Mouse (Mus musculus): Measurements from ENCODE around the gene Lipc. TPM values are rescaled to one million over a fixed set of nuclear protein-coding genes. Genes with fewer than 3 reads are reported as not detected.

Gene Lipc
- polyA plus RNA-seq, 2 experiments: 0.38 TPM; not detected in 1

DNA sequence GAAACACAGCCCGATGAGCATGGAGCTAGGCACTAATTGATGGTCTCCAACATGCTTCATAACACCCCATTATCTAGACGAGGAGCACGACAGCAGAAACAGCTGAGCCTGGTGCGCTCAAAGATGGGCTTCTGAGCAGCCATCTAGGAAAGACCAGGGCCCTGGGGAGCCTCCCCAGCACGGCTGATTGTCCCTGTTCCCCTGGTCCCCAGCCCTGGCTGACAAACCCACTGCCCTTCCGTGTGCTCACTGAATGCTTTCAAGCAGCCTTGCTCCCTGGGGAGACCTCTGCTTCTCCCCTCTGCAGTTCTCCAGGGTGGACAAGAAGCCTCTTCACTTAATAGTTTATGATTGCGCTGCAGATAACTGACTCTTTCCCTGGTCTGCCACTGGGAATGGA, 35.5 kb downstream of the Lipc start:
- Histone ChIP-seq H3K27me3 (ENCODE audit: control insufficient read depth, insufficient read depth, low read length) (no peaks in the 10 kb centered on the region), H3K36me3 (ENCODE audit: control insufficient read depth, insufficient read depth, low read length) (no peaks in the 10 kb centered on the region), H3K4me1 (ENCODE audit: control insufficient read depth, insufficient read depth, low read length) (no peaks in the 10 kb centered on the region), H3K9me3 (ENCODE audit: control insufficient read depth, low read length) (no peaks in the 10 kb centered on the region), H3K4me3 (replicated peaks; ENCODE audit: low read length) (no peak overlapping the region), H3K27ac (replicated peaks; ENCODE audit: low read depth, low read length) (no peak overlapping the region), H3K9ac (ENCODE audit: low read depth, low read length, severe bottlenecking) (no peak overlapping the region), H3K4me2 (replicated peaks; ENCODE audit: low read depth, low read length, severe bottlenecking) (no peak overlapping the region)
- ATAC-seq (ENCODE audit: low FRiP score, low read depth) (no peak), DNase-seq (ENCODE audit: low spot score) (no peak)
- TF ChIP-seq POLR2A (IDR thresholded peaks at IDR 0.05; ENCODE audit: borderline replicate concordance, extremely low read depth, insufficient read depth, insufficient read length): no peak
- 50% methylated on average over 7 of the region's 7 CpGs for WGBS

DNA sequence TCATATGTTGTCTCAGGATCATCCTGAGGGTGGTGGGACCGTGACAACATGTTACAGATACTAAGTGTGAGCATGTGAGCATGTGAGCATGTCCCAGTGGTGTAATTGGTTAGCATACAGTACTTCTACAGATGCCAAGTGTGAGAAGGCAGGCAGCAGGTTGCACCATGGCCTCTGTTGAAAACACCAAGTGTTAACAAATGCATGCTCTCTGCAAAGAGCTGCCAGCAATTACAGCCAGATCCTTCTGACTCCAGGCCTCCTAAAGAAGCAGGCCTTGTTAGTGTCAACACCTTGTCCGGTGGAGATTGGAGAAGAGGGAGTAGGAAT, 36.7 kb downstream of the Lipc start:
- no peaks in the 10 kb centered on the region for H3K4me1 ChIP-seq (ENCODE audit: control insufficient read depth, insufficient read depth, low read length)
- H3K27ac ChIP-seq (replicated peaks; ENCODE audit: low read depth, low read length): no peak overlapping the region
- no peaks in the 10 kb centered on the region for H3K36me3 ChIP-seq (ENCODE audit: control insufficient read depth, insufficient read depth, low read length)
- no peak for TF ChIP-seq POLR2A (IDR thresholded peaks at IDR 0.05; ENCODE audit: borderline replicate concordance, extremely low read depth, insufficient read depth, insufficient read length)
- H3K4me3 ChIP-seq (replicated peaks; ENCODE audit: low read length): no peak overlapping the region
- ATAC-seq (ENCODE audit: low FRiP score, low read depth) (no peak), DNase-seq (ENCODE audit: low spot score) (no peak)
- no peak overlapping the region for H3K4me2 ChIP-seq (replicated peaks; ENCODE audit: low read depth, low read length, severe bottlenecking)
- no peaks in the 10 kb centered on the region for H3K9me3 ChIP-seq (ENCODE audit: control insufficient read depth, low read length)
- no peak overlapping the region for H3K9ac ChIP-seq (ENCODE audit: low read depth, low read length, severe bottlenecking)
- H3K27me3 ChIP-seq (ENCODE audit: control insufficient read depth, insufficient read depth, low read length): no peaks in the 10 kb centered on the region
- WGBS: 77% methylated on average over 2 of the region's 2 CpGs

- no peaks in the 10 kb centered on the region for H3K4me1 ChIP-seq (ENCODE audit: control insufficient read depth, insufficient read depth, low read length)
- H3K4me3 ChIP-seq (replicated peaks; ENCODE audit: low read length): no peak overlapping the region
- no peaks in the 10 kb centered on the region for H3K27me3 ChIP-seq (ENCODE audit: control insufficient read depth, insufficient read depth, low read length)
- H3K36me3 ChIP-seq (ENCODE audit: control insufficient read depth, insufficient read depth, low read length): no peaks in the 10 kb centered on the region
- TF ChIP-seq POLR2A (IDR thresholded peaks at IDR 0.05; ENCODE audit: borderline replicate concordance, extremely low read depth, insufficient read depth, insufficient read length): no peak
- H3K4me2 ChIP-seq (replicated peaks; ENCODE audit: low read depth, low read length, severe bottlenecking): no peak overlapping the region
- ATAC-seq (ENCODE audit: low FRiP score, low read depth): no peak
- H3K27ac ChIP-seq (replicated peaks; ENCODE audit: low read depth, low read length): no peak overlapping the region
- no peaks in the 10 kb centered on the region for H3K9me3 ChIP-seq (ENCODE audit: control insufficient read depth, low read length)
- H3K9ac ChIP-seq (ENCODE audit: low read depth, low read length, severe bottlenecking): no peak overlapping the region
- 57% methylated on average over 10 of the region's 10 CpGs for WGBS
- no peak for DNase-seq (ENCODE audit: low spot score)
These were observed 37.2 kb downstream of the Lipc start for GRCm38 (mm10) chr9:70914659-70915355.

DNA sequence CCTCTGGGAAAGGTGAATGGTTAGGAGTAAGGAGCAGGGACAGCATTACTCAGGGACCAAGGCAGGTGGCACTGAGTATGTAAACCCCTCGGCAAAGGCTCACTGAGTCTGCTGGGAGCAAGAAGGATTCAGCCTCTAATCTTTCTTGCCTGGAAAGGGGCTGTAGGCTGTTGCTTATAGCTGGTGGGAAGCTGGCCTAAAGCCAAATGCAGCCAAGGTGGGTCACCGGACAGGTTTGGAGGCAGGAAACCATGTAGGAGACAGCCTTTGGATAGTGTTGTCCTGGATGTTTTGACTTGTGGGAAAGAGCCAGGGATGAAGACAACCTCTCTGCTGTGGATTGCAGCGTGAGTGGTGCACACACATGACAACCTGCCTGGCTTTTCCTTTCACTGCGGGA, 40.9 kb downstream of the Lipc start:
- no peak overlapping the region for H3K4me2 ChIP-seq (replicated peaks; ENCODE audit: low read depth, low read length, severe bottlenecking)
- no peak overlapping the region for H3K4me3 ChIP-seq (replicated peaks; ENCODE audit: low read length)
- no peaks in the 10 kb centered on the region for H3K36me3 ChIP-seq (ENCODE audit: control insufficient read depth, insufficient read depth, low read length)
- no peak overlapping the region for H3K27ac ChIP-seq (replicated peaks; ENCODE audit: low read depth, low read length)
- TF ChIP-seq POLR2A (IDR thresholded peaks at IDR 0.05; ENCODE audit: borderline replicate concordance, extremely low read depth, insufficient read depth, insufficient read length): no peak
- H3K27me3 ChIP-seq (ENCODE audit: control insufficient read depth, insufficient read depth, low read length): no peaks in the 10 kb centered on the region
- H3K9ac ChIP-seq (ENCODE audit: low read depth, low read length, severe bottlenecking): no peak overlapping the region
- no peak for ATAC-seq (ENCODE audit: low FRiP score, low read depth)
- 76% methylated on average over 4 of the region's 4 CpGs for WGBS
- H3K4me1 ChIP-seq (ENCODE audit: control insufficient read depth, insufficient read depth, low read length): no peaks in the 10 kb centered on the region
- no peaks in the 10 kb centered on the region for H3K9me3 ChIP-seq (ENCODE audit: control insufficient read depth, low read length)
- DNase-seq (ENCODE audit: low spot score): no peak

DNA sequence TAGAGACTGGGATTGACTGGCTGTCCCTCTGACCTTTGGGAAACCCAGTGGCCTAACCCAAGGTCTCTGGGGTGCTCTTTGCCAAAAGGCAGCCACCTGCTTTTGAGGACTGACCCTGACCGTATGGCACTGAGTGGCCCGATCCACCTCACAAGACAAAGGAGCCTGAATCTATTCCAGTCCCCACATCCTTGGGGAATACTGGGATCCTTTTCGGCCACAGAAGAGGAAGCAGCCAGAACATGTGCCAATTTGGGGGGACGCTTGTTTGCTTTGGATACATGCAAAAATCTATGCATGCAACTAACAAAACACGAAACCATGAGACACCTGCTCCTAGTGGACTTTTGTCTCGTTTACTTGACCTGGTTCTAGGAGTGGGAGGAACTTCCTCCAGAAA, 41.7 kb downstream of the Lipc start:
- WGBS: 73% methylated on average over 6 of the region's 6 CpGs
- Histone ChIP-seq H3K27ac (replicated peaks; ENCODE audit: low read depth, low read length) (no peak overlapping the region), H3K9me3 (ENCODE audit: control insufficient read depth, low read length) (no peaks in the 10 kb centered on the region), H3K4me3 (replicated peaks; ENCODE audit: low read length) (no peak overlapping the region), H3K27me3 (ENCODE audit: control insufficient read depth, insufficient read depth, low read length) (no peaks in the 10 kb centered on the region), H3K9ac (ENCODE audit: low read depth, low read length, severe bottlenecking) (no peak overlapping the region), H3K4me2 (replicated peaks; ENCODE audit: low read depth, low read length, severe bottlenecking) (no peak overlapping the region), H3K4me1 (ENCODE audit: control insufficient read depth, insufficient read depth, low read length) (no peaks in the 10 kb centered on the region), H3K36me3 (ENCODE audit: control insufficient read depth, insufficient read depth, low read length) (no peaks in the 10 kb centered on the region)
- TF ChIP-seq POLR2A (IDR thresholded peaks at IDR 0.05; ENCODE audit: borderline replicate concordance, extremely low read depth, insufficient read depth, insufficient read length): no peak
- ATAC-seq (ENCODE audit: low FRiP score, low read depth): no peak
- DNase-seq (ENCODE audit: low spot score): no peak

Measured in limb, embryonic 14.5 days (tissue).